Mouse (Mus musculus) MEL (cell line): ENCODE measurements around the gene Htr6.

ENCODE experiments used
- CHD2 ChIP-seq: IDR thresholded peaks from 2 replicates; pipeline ENCODE4 v1.6.1; 2011; ENCODE audit warnings: low read length, improper control_type of control experiment
- CTCF ChIP-seq, 3 experiments: IDR thresholded peaks in 2 of 3; conservative IDR thresholded peaks in 1 of 3; 2 replicates each; pipeline ENCODE4 v1.5.1; 2011 to 2012; ENCODE audit warnings: low read length in 3 of 3, low read depth in 2 of 3, mild to moderate bottlenecking in 2 of 3, improper control_type of control experiment in 1 of 3, inconsistent platforms in 1 of 3, mixed read lengths in 1 of 3, moderate library complexity in 1 of 3; ENCODE audit not compliant: control insufficient read depth in 1 of 3, insufficient read depth in 1 of 3, poor library complexity in 1 of 3, severe bottlenecking in 1 of 3
- ETS1 ChIP-seq: IDR thresholded peaks from 2 replicates; pipeline ENCODE4 v1.6.1; 2012; ENCODE audit warnings: low read depth, mild to moderate bottlenecking, inconsistent platforms, low read length, improper control_type of control experiment, moderate library complexity
- KAT2A ChIP-seq: conservative IDR thresholded peaks from 2 replicates; pipeline ENCODE4 v1.6.1; 2012; ENCODE audit warnings: low read depth, low read length, improper control_type of control experiment, inconsistent platforms
- MAFK ChIP-seq: IDR thresholded peaks from 2 replicates; pipeline ENCODE4 v1.6.1; 2011; ENCODE audit warnings: low read depth, mild to moderate bottlenecking, low read length, improper control_type of control experiment, borderline replicate concordance
- POLR2A ChIP-seq, 2 experiments: IDR thresholded peaks; 2 replicates each; pipeline ENCODE4 v1.6.1; 2011 to 2012; ENCODE audit warnings: low read length in 2 of 2, mild to moderate bottlenecking in 2 of 2, control low read depth in 1 of 2, improper control_type of control experiment in 1 of 2, low read depth in 1 of 2, moderate library complexity in 1 of 2; ENCODE audit not compliant: control insufficient read depth in 1 of 2, insufficient read depth in 1 of 2, poor library complexity in 1 of 2
- SMC3 ChIP-seq: IDR thresholded peaks from 2 replicates; pipeline ENCODE4 v1.6.1; 2011; ENCODE audit warnings: low read depth, low read length, improper control_type of control experiment
- TBP ChIP-seq: IDR thresholded peaks from 2 replicates; pipeline ENCODE4 v1.8.0; 2011; ENCODE audit warnings: low read depth, low read length, improper control_type of control experiment
- USF1 ChIP-seq: IDR thresholded peaks from 2 replicates; pipeline ENCODE4 v1.6.1; 2014; ENCODE audit warnings: low read depth, mild to moderate bottlenecking, inconsistent platforms, low read length, improper control_type of control experiment, moderate library complexity
- USF2 ChIP-seq, 2 experiments: IDR thresholded peaks; 2 replicates each; pipeline ENCODE4 v1.6.1; 2011 to 2012; ENCODE audit warnings: improper control_type of control experiment in 2 of 2, low read length in 2 of 2, borderline replicate concordance in 1 of 2, inconsistent platforms in 1 of 2, low read depth in 1 of 2, mild to moderate bottlenecking in 1 of 2; ENCODE audit not compliant: insufficient read depth in 1 of 2

DNA sequence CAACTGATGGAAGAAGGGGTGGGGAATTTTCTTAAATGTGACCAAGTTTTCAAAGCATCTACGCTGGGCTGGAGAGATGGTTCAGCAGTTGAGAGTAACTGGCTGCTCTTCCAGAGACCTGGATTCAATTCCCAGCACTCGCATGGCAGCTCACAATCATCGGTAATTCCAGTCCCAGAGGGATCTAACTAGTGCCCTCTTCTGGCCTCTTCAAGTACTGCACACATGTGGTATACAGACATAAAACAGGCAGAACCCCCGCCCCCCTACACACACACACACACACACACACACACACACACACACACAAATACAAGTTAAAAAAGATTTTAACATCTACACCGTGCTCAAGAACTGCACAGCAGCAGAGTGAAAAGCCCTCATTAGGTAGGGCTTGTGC lies 40.4 kb upstream of the Htr6 start:
- TF ChIP-seq TBP (no peak), CHD2 (no peak), CTCF (IDR thresholded peaks at IDR 0.05 in 2 of 3, conservative IDR thresholded peaks at IDR 0.05 in 1 of 3; ENCODE audit: control insufficient read depth in 1 of 3, insufficient read depth in 1 of 3, low read depth in 2 of 3, low read length in 3 of 3, poor library complexity in 1 of 3, severe bottlenecking in 1 of 3) (peak in 1 of 3 experiments; percentile 9; a peak in 1 of 6 replicates), ETS1 (no peak), MAFK (no peak), USF2 (IDR thresholded peaks at IDR 0.05; ENCODE audit: borderline replicate concordance in 1 of 2, insufficient read depth in 1 of 2, low read depth in 1 of 2, low read length in 2 of 2) (no peak), POLR2A (IDR thresholded peaks at IDR 0.05; ENCODE audit: control insufficient read depth in 1 of 2, insufficient read depth in 1 of 2, low read depth in 1 of 2, low read length in 2 of 2, poor library complexity in 1 of 2) (no peak), USF1 (no peak), SMC3 (no peak), KAT2A (no peak)
